Mouse (Mus musculus): Measurements from ENCODE around the gene Mlana. TPM values are rescaled to one million over a fixed set of nuclear protein-coding genes. Genes with fewer than 3 reads are reported as not detected.
A peak's percentile ranks its signal among the peaks of the same experiment; 100 is the strongest.

The Mlana gene
- total and polyA plus RNA-seq, 2 experiments from 2014 or later, result 8.1 TPM; not detected in 1

- 49% methylated on average over 14 of the region's 14 CpGs for WGBS
- Histone ChIP-seq H3K4me1 (ENCODE audit: control insufficient read depth, insufficient read depth) (no peaks in the 10 kb centered on the region), H3K27ac (ENCODE audit: low read depth) (no peak overlapping the region), H3K4me2 (ENCODE audit: low read depth, low read length) (peak overlapping the region; percentile 40), H3K4me3 (ENCODE audit: low read depth, low read length) (peak overlapping the region; percentile 27), H3K27me3 (ENCODE audit: control insufficient read depth, insufficient read depth, low read length) (no peaks in the 10 kb centered on the region), H3K9ac (replicated peaks; ENCODE audit: low read depth, low read length) (no peak overlapping the region), H3K9me3 (replicated peaks; ENCODE audit: control insufficient read depth, low read length) (no peaks in the 10 kb centered on the region), H3K36me3 (replicated peaks; ENCODE audit: control insufficient read depth, insufficient read depth, low read length) (no peaks in the 10 kb centered on the region)
- ATAC-seq (ENCODE audit: insufficient read depth, low read depth), result no peak
- no peak for TF ChIP-seq CTCF (IDR thresholded peaks at IDR 0.05; ENCODE audit: low read depth)
- DNase-seq (ENCODE audit: low spot score), result no peak
Observed at GRCm38 (mm10) chr19:29708003-29708402, 10.4 kb downstream of the Mlana start.

- no peak for DNase-seq (ENCODE audit: low spot score)
- no peak for TF ChIP-seq CTCF (IDR thresholded peaks at IDR 0.05; ENCODE audit: low read depth)
- TF ChIP-seq EP300 (IDR thresholded peaks at IDR 0.05; ENCODE audit: low read depth), result no peak
- no peak for ATAC-seq (ENCODE audit: insufficient read depth, low read depth)
- H3K36me3 ChIP-seq (replicated peaks; ENCODE audit: control insufficient read depth, insufficient read depth, low read length), result no peaks in the 10 kb centered on the region
- peak overlapping the region; percentile 27 for H3K4me3 ChIP-seq (ENCODE audit: low read depth, low read length)
- WGBS, result 56% methylated on average over 5 of the region's 5 CpGs
- H3K27ac ChIP-seq (ENCODE audit: low read depth), result no peak overlapping the region
- H3K4me2 ChIP-seq (ENCODE audit: low read depth, low read length), result peak overlapping the region; percentile 40
- H3K9ac ChIP-seq (replicated peaks; ENCODE audit: low read depth, low read length), result no peak overlapping the region
- no peaks in the 10 kb centered on the region for H3K27me3 ChIP-seq (ENCODE audit: control insufficient read depth, insufficient read depth, low read length)
- H3K4me1 ChIP-seq (ENCODE audit: control insufficient read depth, insufficient read depth), result no peaks in the 10 kb centered on the region
- H3K9me3 ChIP-seq (replicated peaks; ENCODE audit: control insufficient read depth, low read length), result no peaks in the 10 kb centered on the region
Observed at GRCm38 (mm10) chr19:29708461-29708860, 10.8 kb downstream of the Mlana start.

- Histone ChIP-seq H3K27me3 (ENCODE audit: control insufficient read depth, insufficient read depth, low read length) (no peaks in the 10 kb centered on the region), H3K4me2 (ENCODE audit: low read depth, low read length) (no peak overlapping the region), H3K4me1 (ENCODE audit: control insufficient read depth, insufficient read depth) (no peaks in the 10 kb centered on the region), H3K9me3 (replicated peaks; ENCODE audit: control insufficient read depth, low read length) (no peaks in the 10 kb centered on the region), H3K9ac (replicated peaks; ENCODE audit: low read depth, low read length) (no peak overlapping the region), H3K4me3 (ENCODE audit: low read depth, low read length) (no peak overlapping the region), H3K27ac (ENCODE audit: low read depth) (no peak overlapping the region), H3K36me3 (replicated peaks; ENCODE audit: control insufficient read depth, insufficient read depth, low read length) (no peaks in the 10 kb centered on the region)
- TF ChIP-seq EP300 (IDR thresholded peaks at IDR 0.05; ENCODE audit: low read depth) (no peak), CTCF (IDR thresholded peaks at IDR 0.05; ENCODE audit: low read depth) (no peak)
- no peak for ATAC-seq (ENCODE audit: insufficient read depth, low read depth)
- no peak for DNase-seq (ENCODE audit: low spot score)
- WGBS, result 81% methylated on average over 3 of the region's 3 CpGs
Observed at GRCm38 (mm10) chr19:29709461-29709860, 11.8 kb downstream of the Mlana start.

GRCm38 (mm10) chr19:29713451-29713850, 15.8 kb downstream of the Mlana start:
- H3K36me3 ChIP-seq (replicated peaks; ENCODE audit: control insufficient read depth, insufficient read depth, low read length), result peaks cover 27% of the 10 kb centered on the region
- no peak overlapping the region for H3K4me2 ChIP-seq (ENCODE audit: low read depth, low read length)

GRCm38 (mm10) chr19:29717854-29718253, 20.2 kb downstream of the Mlana start:
- no peaks in the 10 kb centered on the region for H3K4me1 ChIP-seq (ENCODE audit: control insufficient read depth, insufficient read depth)
- H3K9ac ChIP-seq (replicated peaks; ENCODE audit: low read depth, low read length), result no peak overlapping the region
- 85% methylated on average over 3 of the region's 3 CpGs for WGBS
- H3K36me3 ChIP-seq (replicated peaks; ENCODE audit: control insufficient read depth, insufficient read depth, low read length), result peaks cover 42% of the 10 kb centered on the region
- DNase-seq (ENCODE audit: low spot score), result no peak
- TF ChIP-seq CTCF (IDR thresholded peaks at IDR 0.05; ENCODE audit: low read depth) (no peak), EP300 (IDR thresholded peaks at IDR 0.05; ENCODE audit: low read depth) (no peak)
- ATAC-seq (ENCODE audit: insufficient read depth, low read depth), result no peak
- H3K4me3 ChIP-seq (ENCODE audit: low read depth, low read length), result no peak overlapping the region
- no peaks in the 10 kb centered on the region for H3K9me3 ChIP-seq (replicated peaks; ENCODE audit: control insufficient read depth, low read length)
- H3K27me3 ChIP-seq (ENCODE audit: control insufficient read depth, insufficient read depth, low read length), result no peaks in the 10 kb centered on the region
- no peak overlapping the region for H3K27ac ChIP-seq (ENCODE audit: low read depth)
- no peak overlapping the region for H3K4me2 ChIP-seq (ENCODE audit: low read depth, low read length)

More at GRCm38 (mm10) chr19:29713451-29713850, 15.8 kb downstream of the Mlana start:
- WGBS, result 67% methylated on average over 4 of the region's 4 CpGs
- DNase-seq (ENCODE audit: low spot score), result no peak
- H3K9ac ChIP-seq (replicated peaks; ENCODE audit: low read depth, low read length), result no peak overlapping the region
- H3K27me3 ChIP-seq (ENCODE audit: control insufficient read depth, insufficient read depth, low read length), result no peaks in the 10 kb centered on the region
- H3K27ac ChIP-seq (ENCODE audit: low read depth), result no peak overlapping the region
- no peak overlapping the region for H3K4me3 ChIP-seq (ENCODE audit: low read depth, low read length)
- TF ChIP-seq CTCF (IDR thresholded peaks at IDR 0.05; ENCODE audit: low read depth), result no peak
- TF ChIP-seq EP300 (IDR thresholded peaks at IDR 0.05; ENCODE audit: low read depth), result no peak
- ATAC-seq (ENCODE audit: insufficient read depth, low read depth), result no peak
- H3K4me1 ChIP-seq (ENCODE audit: control insufficient read depth, insufficient read depth), result no peaks in the 10 kb centered on the region
- no peaks in the 10 kb centered on the region for H3K9me3 ChIP-seq (replicated peaks; ENCODE audit: control insufficient read depth, low read length)

- H3K27me3 ChIP-seq (ENCODE audit: control insufficient read depth, insufficient read depth, low read length), result no peaks in the 10 kb centered on the region
- no peak overlapping the region for H3K27ac ChIP-seq (ENCODE audit: low read depth)
- TF ChIP-seq EP300 (IDR thresholded peaks at IDR 0.05; ENCODE audit: low read depth) (no peak), CTCF (IDR thresholded peaks at IDR 0.05; ENCODE audit: low read depth) (no peak)
- DNase-seq (ENCODE audit: low spot score), result no peak
- no peaks in the 10 kb centered on the region for H3K4me1 ChIP-seq (ENCODE audit: control insufficient read depth, insufficient read depth)
- no peaks in the 10 kb centered on the region for H3K9me3 ChIP-seq (replicated peaks; ENCODE audit: control insufficient read depth, low read length)
- no peak overlapping the region for H3K9ac ChIP-seq (replicated peaks; ENCODE audit: low read depth, low read length)
- H3K36me3 ChIP-seq (replicated peaks; ENCODE audit: control insufficient read depth, insufficient read depth, low read length), result peaks cover 43% of the 10 kb centered on the region
- no peak overlapping the region for H3K4me3 ChIP-seq (ENCODE audit: low read depth, low read length)
- no peak overlapping the region for H3K4me2 ChIP-seq (ENCODE audit: low read depth, low read length)
- WGBS, result 94% methylated on average over 3 of the region's 3 CpGs
- no peak for ATAC-seq (ENCODE audit: insufficient read depth, low read depth)
Observed at GRCm38 (mm10) chr19:29718476-29718875, 20.9 kb downstream of the Mlana start.

Data from heart, postnatal 0 days (tissue).